Mouse (Mus musculus) c-Kit-negative CD71-positive TER-119-positive erythroid progenitor cells, embryonic 14.5 days (primary cell): Measurements from ENCODE around the gene Noct.
A peak's percentile ranks its signal among the peaks of the same experiment; 100 is the strongest.

ENCODE experiments used
- DNase-seq: peaks from one replicate; pipeline ENCODE4 v3.0.0-alpha.2; 2013; ENCODE audit warnings: low read depth, low spot score

Noct gene

GRCm38 (mm10) chr3:51230886-51231285 is 6.6 kb downstream of the Noct start:
- no peak for DNase-seq

- DNase-seq, result no peak
Observed at GRCm38 (mm10) chr3:51231499-51231898, 7.3 kb downstream of the Noct start.

GRCm38 (mm10) chr3:51232205-51232910 is 8.1 kb downstream of the Noct start:
- no peak for DNase-seq

GRCm38 (mm10) chr3:51233474-51233873 is 9.2 kb downstream of the Noct start:
- DNase-seq, result no peak

GRCm38 (mm10) chr3:51233918-51234751 is 9.9 kb downstream of the Noct start:
- no peak for DNase-seq

- no peak for DNase-seq
Observed at GRCm38 (mm10) chr3:51234752-51235055, 10.5 kb downstream of the Noct start.

GRCm38 (mm10) chr3:51238515-51238914 is 14.3 kb downstream of the Noct start:
- DNase-seq, result no peak

- DNase-seq, result no peak
Observed at GRCm38 (mm10) chr3:51239541-51239940, 15.3 kb downstream of the Noct start.

- DNase-seq, result no peak
Observed at GRCm38 (mm10) chr3:51247704-51248103, 23.5 kb downstream of the Noct start.

GRCm38 (mm10) chr3:51248600-51248999 is 24.4 kb downstream of the Noct start:
- no peak for DNase-seq

- DNase-seq, result no peak
Observed at GRCm38 (mm10) chr3:51249460-51249859, 25.2 kb downstream of the Noct start.

- no peak for DNase-seq
Observed at GRCm38 (mm10) chr3:51249866-51250265, 25.6 kb downstream of the Noct start.

GRCm38 (mm10) chr3:51251057-51251456 is 26.8 kb downstream of the Noct start:
- no peak for DNase-seq

- DNase-seq, result no peak
Observed at GRCm38 (mm10) chr3:51252223-51252622, 28.0 kb downstream of the Noct start.

- DNase-seq, result no peak
Observed at GRCm38 (mm10) chr3:51252689-51253402, 28.6 kb downstream of the Noct start.

- no peak for DNase-seq
Observed at GRCm38 (mm10) chr3:51254784-51255183, 30.5 kb downstream of the Noct start.

GRCm38 (mm10) chr3:51256450-51256849 is 32.2 kb downstream of the Noct start:
- no peak for DNase-seq

GRCm38 (mm10) chr3:51258070-51258469 is 33.8 kb downstream of the Noct start:
- DNase-seq, result no peak

GRCm38 (mm10) chr3:51262942-51263341 is 38.7 kb downstream of the Noct start:
- DNase-seq, result no peak

GRCm38 (mm10) chr3:51268434-51268833 is 44.2 kb downstream of the Noct start:
- no peak for DNase-seq

GRCm38 (mm10) chr3:51270069-51270817 is 46.0 kb downstream of the Noct start:
- DNase-seq, result no peak

GRCm38 (mm10) chr3:51275956-51276398 is 51.7 kb downstream of the Noct start:
- peak; percentile 75 for DNase-seq
